In the genomic region with DNA sequence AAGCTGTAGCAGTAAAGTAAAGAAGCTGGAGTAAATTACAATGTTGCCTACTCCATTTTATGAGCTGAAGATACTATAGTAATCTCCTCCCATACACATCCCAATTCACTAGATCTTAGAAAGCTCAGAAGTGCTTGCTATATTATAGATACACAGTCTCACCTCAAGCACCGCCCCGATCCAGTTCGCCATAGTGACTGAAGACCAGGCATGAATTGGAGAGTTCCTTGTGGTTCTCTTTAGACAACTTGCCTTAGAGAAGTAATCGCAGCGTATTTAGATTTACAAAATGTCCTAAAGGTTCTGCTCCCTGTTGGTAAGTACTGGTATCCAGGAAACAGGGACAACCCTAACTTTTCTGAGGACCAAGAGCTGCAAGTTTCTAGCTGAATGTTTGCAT, we compare ENCODE assay signal across 9 mouse cellular contexts. TPM values are rescaled to one million over a fixed set of nuclear protein-coding genes. Genes with fewer than 3 reads are reported as not detected.
DNase-seq lines count a peak whose midpoint lies in the region; ATAC-seq and TF ChIP-seq lines count a peak whose summit lies in the region.
"Had no signal": no experiment of that assay in that cellular context is flagged by ENCODE, and none has a peak within 500 bp of the region (broad histone marks: within the 10 kb centered on the region; RNA-seq: fewer than 3 reads in every experiment).

No protein-coding gene starts in this region.

- H3K4me2 ChIP-seq in kidney, embryonic 14.5 days (replicated peaks; ENCODE audit: low read depth, low read length), result peak overlapping the region; percentile 53
- H3K4me2 ChIP-seq in hindbrain, embryonic 12.5 days (replicated peaks), result peak overlapping the region; percentile 54
- peak overlapping the region; percentile 70; the same call in 1 of the 2 replicates for H3K4me2 ChIP-seq in midbrain, embryonic 14.5 days (ENCODE audit: low read length)

- peak overlapping the region; percentile 90; the same call in 1 of the 2 replicates for H3K4me3 ChIP-seq in kidney, embryonic 14.5 days (ENCODE audit: low read length)
- H3K4me3 ChIP-seq in cortical plate, adult 2 months (ENCODE audit: insufficient read depth, low read length), result peak overlapping the region; percentile 84; the same call in 1 of the 2 replicates
- H3K4me3 ChIP-seq in hindbrain, embryonic 12.5 days, result peak overlapping the region; percentile 78; the same call in 1 of the 2 replicates
- no peak overlapping the region; the same call in 1 of the 2 replicates for H3K4me3 ChIP-seq in midbrain, embryonic 14.5 days (replicated peaks; ENCODE audit: low read depth, low read length)

- no peak overlapping the region for H3K9ac ChIP-seq in kidney, embryonic 14.5 days (ENCODE audit: low read depth, low read length)
- H3K9ac ChIP-seq in hindbrain, embryonic 12.5 days, result no peak overlapping the region
- H3K9ac ChIP-seq in midbrain, embryonic 14.5 days (replicated peaks; ENCODE audit: low read length), result no peak overlapping the region; the same call in 1 of the 2 replicates

- no peak overlapping the region for H3K27ac ChIP-seq in kidney, embryonic 14.5 days (ENCODE audit: low read depth, low read length)
- no peak overlapping the region for H3K27ac ChIP-seq in cortical plate, adult 2 months (ENCODE audit: insufficient read depth, low read length)
- H3K27ac ChIP-seq in hindbrain, embryonic 12.5 days, result no peak overlapping the region
- no peak overlapping the region for H3K27ac ChIP-seq in midbrain, embryonic 14.5 days (replicated peaks; ENCODE audit: low read depth, low read length)

- ATAC-seq in kidney, embryonic 14.5 days (ENCODE audit: low FRiP score, low TSS enrichment), result no peak
- no peak for ATAC-seq in hindbrain, embryonic 12.5 days (ENCODE audit: low FRiP score)
- ATAC-seq in midbrain, embryonic 14.5 days (ENCODE audit: low FRiP score, low TSS enrichment), result no peak
- no peak for ATAC-seq in granulocyte monocyte progenitor cell, adult 5-6 weeks (replicated peaks; ENCODE audit: poor library complexity, severe bottlenecking)
- ATAC-seq in activated CD4-positive, CD25-positive, alpha-beta regulatory T cell, adult 4 months, result no peak

- DNase-seq in kidney, postnatal 4 days, result no peak
- no peak for DNase-seq in midbrain, embryonic 14.5 days
- DNase-seq in layer of hippocampus, adult 18-20 months (ENCODE audit: low spot score in 2 of 2), result no peak
- DNase-seq: lung, postnatal 14 days had no signal

- H3K9me3 ChIP-seq in kidney, embryonic 14.5 days (ENCODE audit: control insufficient read depth, low read length), result no peaks in the 10 kb centered on the region
- no peaks in the 10 kb centered on the region for H3K9me3 ChIP-seq in hindbrain, embryonic 12.5 days (replicated peaks)
- no peaks in the 10 kb centered on the region for H3K9me3 ChIP-seq in midbrain, embryonic 14.5 days (ENCODE audit: control insufficient read depth, low read length)

- peaks cover 11% of the 10 kb centered on the region; the same call in 1 of the 2 replicates for H3K4me1 ChIP-seq in kidney, embryonic 14.5 days (ENCODE audit: control insufficient read depth, insufficient read depth, low read length)
- peaks cover 4% of the 10 kb centered on the region; the same call in 1 of the 2 replicates for H3K4me1 ChIP-seq in cortical plate, adult 2 months (ENCODE audit: control insufficient read depth, insufficient read depth, low read length)
- peaks cover 22% of the 10 kb centered on the region for H3K4me1 ChIP-seq in hindbrain, embryonic 12.5 days
- peaks cover 20% of the 10 kb centered on the region for H3K4me1 ChIP-seq in midbrain, embryonic 14.5 days (ENCODE audit: control insufficient read depth, insufficient read depth, low read length)

- TF ChIP-seq CTCF in cortical plate, adult 2 months (IDR thresholded peaks at IDR 0.05; ENCODE audit: extremely low read depth, insufficient read depth, low read length), result no peak

- TF ChIP-seq POLR2A in cortical plate, adult 2 months (IDR thresholded peaks at IDR 0.05; ENCODE audit: extremely low read depth, insufficient read depth, low read length), result no peak

- WGBS in kidney, embryonic 14.5 days, result 93% methylated on average over 5 of the region's 5 CpGs
- 95% methylated on average over 5 of the region's 5 CpGs for WGBS in hindbrain, embryonic 12.5 days
- WGBS in midbrain, embryonic 14.5 days, result 88% methylated on average over 5 of the region's 5 CpGs

- no peaks in the 10 kb centered on the region for H3K27me3 ChIP-seq in kidney, embryonic 14.5 days (ENCODE audit: control insufficient read depth, insufficient read depth, low read length)
- H3K27me3 ChIP-seq in hindbrain, embryonic 12.5 days, result no peaks in the 10 kb centered on the region
- H3K27me3 ChIP-seq in midbrain, embryonic 14.5 days (ENCODE audit: control insufficient read depth, insufficient read depth, low read length), result no peaks in the 10 kb centered on the region

- no peaks in the 10 kb centered on the region for H3K36me3 ChIP-seq in kidney, embryonic 14.5 days (ENCODE audit: control insufficient read depth, insufficient read depth, low read length)
- no peaks in the 10 kb centered on the region for H3K36me3 ChIP-seq in hindbrain, embryonic 12.5 days
- peaks cover 12% of the 10 kb centered on the region; the same call in 1 of the 2 replicates for H3K36me3 ChIP-seq in midbrain, embryonic 14.5 days (ENCODE audit: control insufficient read depth, insufficient read depth, low read length)

RNA-seq across cellular contexts. Expression of a gene that starts 1.8 kb away (rescaled TPM):
- polyA plus RNA-seq in kidney, embryonic 14.5 days (2014; fragmentation: Nextera tagmentation; extraction: Ambion mirVana), result 6.9 and 12.5 TPM in 2 replicates
- 9.6 and 9.7 TPM in 2 replicates for polyA plus RNA-seq in cortical plate, adult 2 months (2012; rRNA removed)
- polyA plus RNA-seq in hindbrain, embryonic 12.5 days (2016; fragmentation: Nextera tagmentation; extraction: Ambion mirVana), result 20.1 and 22.4 TPM in 2 replicates
- 27.1 and 36.2 TPM in 2 replicates for polyA plus RNA-seq in midbrain, embryonic 14.5 days (2014; fragmentation: Nextera tagmentation; extraction: Ambion mirVana)
- 6.9 and 7.4 TPM in 2 replicates for total RNA-seq in granulocyte monocyte progenitor cell, adult 5-6 weeks (2014; fragmentation: Nextera tagmentation)
- total RNA-seq in granulocyte monocyte progenitor cell, adult 5-6 weeks (2017), result 7.1 and 9.5 TPM in 2 replicates
- polyA plus RNA-seq in activated CD4-positive, CD25-positive, alpha-beta regulatory T cell, adult 4 months (2017; shearing (Covaris generic)), result 10 to 100 TPM; 19.3 TPM
- 10 to 100 TPM; 29.4 to 30.7 TPM for total RNA-seq in layer of hippocampus, adult 18-20 months (2021)
